Mouse (Mus musculus): ENCODE measurements around the gene Hoxb6. TPM values are rescaled to one million over a fixed set of nuclear protein-coding genes. Genes with fewer than 3 reads are reported as not detected.

Gene Hoxb6
- total RNA-seq, 2 experiments from 2014 or later, result not detected

- intact Hi-C loops (cut with DNase I), result no loop called here
- DNase-seq (ENCODE audit: low spot score), result no peak
Observed at GRCm38 (mm10) chr11:96326705-96327104, 34.4 kb downstream of the Hoxb6 start.

- intact Hi-C loops (cut with DNase I), result no loop called here
- no peak for DNase-seq (ENCODE audit: low spot score)
Observed at GRCm38 (mm10) chr11:96327122-96327521, 34.8 kb downstream of the Hoxb6 start.

- intact Hi-C loops (cut with DNase I), result no loop called here
- DNase-seq (ENCODE audit: low spot score), result no peak
Observed at GRCm38 (mm10) chr11:96327750-96328149, 35.5 kb downstream of the Hoxb6 start.

GRCm38 (mm10) chr11:96328605-96329004 is 36.3 kb downstream of the Hoxb6 start:
- intact Hi-C loops (cut with DNase I), result no loop called here
- DNase-seq (ENCODE audit: low spot score), result no peak

- intact Hi-C loops (cut with DNase I), result no loop called here
- DNase-seq (ENCODE audit: low spot score), result no peak
Observed at GRCm38 (mm10) chr11:96332105-96332504, 39.8 kb downstream of the Hoxb6 start.

- DNase-seq (ENCODE audit: low spot score), result no peak
- intact Hi-C loops (cut with DNase I), result no loop called here
Observed at GRCm38 (mm10) chr11:96332618-96333032, 40.3 kb downstream of the Hoxb6 start.

GRCm38 (mm10) chr11:96333241-96334001 is 41.1 kb downstream of the Hoxb6 start:
- no peak for DNase-seq (ENCODE audit: low spot score)
- intact Hi-C loops (cut with DNase I), result no loop called here

- DNase-seq (ENCODE audit: low spot score), result no peak
- intact Hi-C loops (cut with DNase I), result no loop called here
Observed at GRCm38 (mm10) chr11:96334002-96334364, 41.7 kb downstream of the Hoxb6 start.

- intact Hi-C loops (cut with DNase I), result no loop called here
- no peak for DNase-seq (ENCODE audit: low spot score)
Observed at GRCm38 (mm10) chr11:96334998-96335397, 42.7 kb downstream of the Hoxb6 start.

GRCm38 (mm10) chr11:96336597-96336996 is 44.3 kb downstream of the Hoxb6 start:
- no peak for DNase-seq (ENCODE audit: low spot score)
- intact Hi-C loops (cut with DNase I), result no loop called here

- intact Hi-C loops (cut with DNase I), result no loop called here
- DNase-seq (ENCODE audit: low spot score), result no peak
Observed at GRCm38 (mm10) chr11:96337026-96337425, 44.8 kb downstream of the Hoxb6 start.

- DNase-seq (ENCODE audit: low spot score), result no peak
- intact Hi-C loops (cut with DNase I), result no loop called here
Observed at GRCm38 (mm10) chr11:96338957-96339855, 46.9 kb downstream of the Hoxb6 start.

- no peak for DNase-seq (ENCODE audit: low spot score)
- intact Hi-C loops (cut with DNase I), result no loop called here
Observed at GRCm38 (mm10) chr11:96340698-96341365, 48.6 kb downstream of the Hoxb6 start.

GRCm38 (mm10) chr11:96341701-96342575 is 49.7 kb downstream of the Hoxb6 start:
- intact Hi-C loops (cut with DNase I), result no loop called here
- DNase-seq (ENCODE audit: low spot score), result no peak

- intact Hi-C loops (cut with DNase I), result no loop called here
- DNase-seq (ENCODE audit: low spot score), result no peak
Observed at GRCm38 (mm10) chr11:96342576-96342930, 50.3 kb downstream of the Hoxb6 start.

- no peak for DNase-seq (ENCODE audit: low spot score)
- intact Hi-C loops (cut with DNase I), result no loop called here
Observed at GRCm38 (mm10) chr11:96343206-96343745, 51.0 kb downstream of the Hoxb6 start.

GRCm38 (mm10) chr11:96344061-96344877 is 52.0 kb downstream of the Hoxb6 start:
- intact Hi-C loops (cut with DNase I), result no loop called here
- DNase-seq (ENCODE audit: low spot score), result no peak

GRCm38 (mm10) chr11:96344878-96345159 is 52.5 kb downstream of the Hoxb6 start:
- DNase-seq (ENCODE audit: low spot score), result no peak
- intact Hi-C loops (cut with DNase I), result no loop called here
